Mouse (Mus musculus): ENCODE data around the gene Zbtb39.

Zbtb39 gene

DNA sequence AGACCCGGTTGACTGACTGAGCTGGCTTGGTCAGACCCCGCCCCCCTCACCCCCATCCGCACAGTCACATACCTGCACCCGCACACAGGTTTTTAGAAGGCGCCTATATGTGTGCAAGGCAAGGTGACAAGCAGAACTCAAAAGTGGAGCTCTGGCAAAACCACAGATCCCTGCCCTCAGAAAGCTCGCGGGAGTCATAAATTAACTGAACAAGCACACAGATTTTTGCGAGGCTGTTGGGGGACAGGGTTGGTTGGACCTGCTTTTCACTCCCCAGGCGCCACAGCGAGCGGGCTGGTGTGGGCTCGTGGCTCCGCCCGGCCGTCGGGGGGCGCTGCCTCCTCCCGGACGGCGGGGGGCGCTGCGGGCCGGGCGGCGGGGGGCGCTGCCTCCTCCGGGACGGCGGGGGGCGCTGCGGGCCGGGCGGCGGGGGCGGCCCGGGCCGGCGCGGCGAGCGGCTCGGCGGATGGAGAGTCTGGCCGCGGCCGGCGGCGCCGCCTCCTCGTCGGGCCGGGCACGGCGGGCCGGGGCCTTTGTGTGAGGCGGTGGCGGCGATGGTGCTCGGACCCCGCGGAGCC, at the start of gene Zbtb39:
Zbtb39 (plus strand) TSS at position 456 of the 578 bp plus-strand sequence.
- DNase-seq (ENCODE audit: low read depth, low spot score) = peak; percentile 85

DNA sequence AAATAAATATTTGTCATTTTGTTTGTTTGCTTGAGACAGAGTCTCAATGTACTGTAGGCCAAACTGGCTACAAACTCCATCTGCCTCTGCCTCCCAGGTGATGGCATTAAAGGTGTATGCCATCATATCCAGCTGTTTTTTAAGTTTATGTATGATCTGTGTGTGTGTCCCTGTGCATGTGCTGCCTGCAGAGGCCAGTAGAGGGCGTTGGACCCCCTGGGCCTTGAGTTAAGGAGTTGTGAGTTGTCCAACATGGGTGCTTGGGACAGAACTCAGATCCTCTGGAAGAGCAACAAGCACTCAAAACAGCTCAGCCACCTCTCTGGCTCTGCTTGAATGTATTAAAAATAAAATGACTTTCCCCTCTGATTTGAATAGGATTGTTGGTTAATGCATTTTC, 48.3 kb upstream of the Zbtb39 start:
- DNase-seq (ENCODE audit: low read depth, low spot score) = no peak

DNA sequence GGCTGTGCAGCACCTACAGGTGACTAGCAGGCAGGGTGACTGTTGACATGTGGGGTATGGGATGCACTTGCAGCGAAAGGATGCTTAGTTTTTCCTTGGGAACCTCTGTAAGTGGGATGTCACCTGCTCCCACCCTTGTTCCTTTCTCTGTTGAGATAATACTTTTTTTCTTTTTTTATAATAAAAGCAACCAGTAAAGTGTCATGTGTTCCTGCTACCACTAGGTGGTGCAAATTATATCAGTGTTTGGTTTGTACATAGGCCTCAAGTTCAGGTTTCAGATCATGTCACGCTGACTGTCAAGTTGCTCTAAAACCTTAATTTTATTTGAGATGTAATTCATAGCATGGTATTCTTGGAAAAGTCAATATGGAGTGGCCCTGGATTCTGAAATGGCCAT, 44.7 kb upstream of the Zbtb39 start:
- peak; percentile 24 for DNase-seq (ENCODE audit: low read depth, low spot score)

DNA sequence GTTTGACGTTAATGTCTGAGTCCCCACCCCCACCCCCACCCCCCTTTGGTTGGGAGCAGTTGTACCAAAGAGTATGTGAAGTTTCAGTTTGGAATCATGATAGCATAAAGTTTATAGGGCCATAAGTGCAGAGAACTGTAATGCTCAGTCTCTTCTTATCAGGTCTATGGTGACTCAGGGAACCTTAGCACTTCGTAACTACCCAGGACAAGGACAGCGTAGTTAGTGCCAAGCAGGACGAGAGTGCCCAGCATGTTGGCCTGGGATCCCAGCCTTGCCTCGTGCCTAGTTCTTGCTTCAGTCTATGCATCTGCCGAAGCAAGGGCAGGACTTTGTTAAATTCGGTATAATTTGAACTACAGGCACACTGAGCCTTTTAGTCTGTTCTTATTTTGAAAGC, 43.6 kb upstream of the Zbtb39 start:
- DNase-seq (ENCODE audit: low read depth, low spot score) = no peak

DNA sequence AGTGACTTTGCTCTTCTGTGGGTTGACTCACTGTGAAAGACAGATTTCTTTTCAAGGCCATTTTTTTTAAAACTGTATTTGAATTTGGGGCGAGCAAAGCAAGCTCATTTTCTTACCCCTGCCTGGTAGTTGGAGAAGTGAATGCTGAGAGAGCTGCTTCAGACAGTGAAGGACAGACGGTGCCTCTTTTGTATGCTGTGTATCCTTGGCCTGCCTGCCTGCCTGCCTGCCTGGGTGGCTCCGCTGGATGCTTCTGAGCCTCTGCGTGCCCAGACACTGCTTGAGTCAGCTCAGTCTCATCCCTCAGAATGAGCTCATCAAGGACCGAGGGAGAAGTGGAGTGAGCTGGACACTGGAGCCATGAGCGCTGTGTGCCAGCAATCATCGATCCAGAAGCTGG, 40.4 kb upstream of the Zbtb39 start:
- DNase-seq (ENCODE audit: low read depth, low spot score) = no peak

DNA sequence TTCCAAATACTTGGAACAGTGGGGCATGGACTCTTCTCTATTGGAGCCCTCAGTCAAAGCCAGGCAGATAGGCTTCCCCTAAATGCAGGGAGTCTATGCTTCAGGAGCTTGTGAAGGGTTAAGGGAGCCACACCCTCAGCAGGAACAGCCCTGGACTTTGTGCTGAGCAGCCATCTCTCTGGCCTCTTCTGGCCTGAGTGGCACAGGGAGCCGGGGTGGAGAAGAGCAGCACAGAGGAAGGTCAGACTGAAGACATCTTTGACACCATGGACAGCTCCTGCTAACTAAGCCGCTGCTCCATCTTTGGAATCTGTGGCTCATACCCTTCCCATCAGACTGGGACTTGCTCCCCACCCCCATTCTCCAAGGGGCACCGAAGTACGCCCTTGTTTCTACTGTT, 36.0 kb upstream of the Zbtb39 start:
- DNase-seq (ENCODE audit: low read depth, low spot score) = peak; percentile 33

GRCm38 (mm10) chr10:127704293-127704692, 35.0 kb upstream of the Zbtb39 start:
- no peak for DNase-seq (ENCODE audit: low read depth, low spot score)

- DNase-seq (ENCODE audit: low read depth, low spot score) = no peak
Measured at GRCm38 (mm10) chr10:127704766-127705220, 34.5 kb upstream of the Zbtb39 start, which contains the start of gene Myo1a. Gene Myo1a, plus strand, starts transcription at chr10:127705170.

GRCm38 (mm10) chr10:127705783-127706182, 33.6 kb upstream of the Zbtb39 start:
- no peak for DNase-seq (ENCODE audit: low read depth, low spot score)

GRCm38 (mm10) chr10:127707721-127708120, 31.6 kb upstream of the Zbtb39 start:
- no peak for DNase-seq (ENCODE audit: low read depth, low spot score)

- no peak for DNase-seq (ENCODE audit: low read depth, low spot score)
Measured at GRCm38 (mm10) chr10:127708850-127709370, 30.4 kb upstream of the Zbtb39 start.

GRCm38 (mm10) chr10:127710331-127710730, 29.0 kb upstream of the Zbtb39 start:
- DNase-seq (ENCODE audit: low read depth, low spot score) = no peak

GRCm38 (mm10) chr10:127712736-127713135, 26.6 kb upstream of the Zbtb39 start:
- DNase-seq (ENCODE audit: low read depth, low spot score) = no peak

DNA sequence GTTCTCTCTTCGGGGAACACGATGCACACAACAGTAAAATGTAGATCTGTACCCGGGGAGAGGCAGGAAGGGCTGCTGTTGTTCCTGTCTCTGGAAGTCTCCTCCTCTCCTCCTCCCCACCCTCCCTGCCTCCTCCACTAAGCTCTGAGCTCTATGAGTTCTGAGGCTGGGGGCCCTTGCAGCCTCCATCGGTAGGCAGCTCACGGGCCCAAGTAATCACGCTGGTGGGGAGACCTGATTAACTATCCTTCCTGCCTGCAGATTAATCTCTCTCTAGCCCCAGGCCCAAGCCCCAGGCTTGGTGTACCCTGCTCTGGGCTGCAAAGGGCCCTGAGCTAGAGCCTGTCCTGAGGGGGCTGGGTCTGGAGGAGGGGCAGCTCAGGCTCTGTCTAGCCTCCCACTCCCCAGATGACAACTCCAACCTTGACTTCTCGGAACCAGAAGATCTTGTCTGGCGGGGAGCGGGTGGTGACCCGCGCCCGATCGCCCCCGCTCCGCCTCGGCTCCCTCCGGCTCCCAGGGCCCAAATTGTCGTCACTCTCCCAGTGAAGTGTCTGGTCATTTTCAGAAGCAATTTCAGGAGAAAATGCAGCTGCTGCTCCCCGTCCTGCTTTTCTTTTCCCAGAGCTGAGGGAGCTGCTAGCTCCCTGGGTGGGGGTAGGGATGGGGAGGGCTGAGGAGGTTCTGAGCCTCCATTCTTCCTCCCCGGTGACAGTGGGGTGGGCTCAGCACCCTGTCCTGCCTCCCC, 17.5 kb upstream of the Zbtb39 start:
- DNase-seq (ENCODE audit: low read depth, low spot score) = no peak

- DNase-seq (ENCODE audit: low read depth, low spot score) = no peak
Measured at GRCm38 (mm10) chr10:127724178-127724577, 15.2 kb upstream of the Zbtb39 start, which contains the start of gene Tac2. Gene Tac2, plus strand, starts transcription at chr10:127724478.

GRCm38 (mm10) chr10:127725136-127725535, 14.2 kb upstream of the Zbtb39 start:
- DNase-seq (ENCODE audit: low read depth, low spot score) = no peak

DNA sequence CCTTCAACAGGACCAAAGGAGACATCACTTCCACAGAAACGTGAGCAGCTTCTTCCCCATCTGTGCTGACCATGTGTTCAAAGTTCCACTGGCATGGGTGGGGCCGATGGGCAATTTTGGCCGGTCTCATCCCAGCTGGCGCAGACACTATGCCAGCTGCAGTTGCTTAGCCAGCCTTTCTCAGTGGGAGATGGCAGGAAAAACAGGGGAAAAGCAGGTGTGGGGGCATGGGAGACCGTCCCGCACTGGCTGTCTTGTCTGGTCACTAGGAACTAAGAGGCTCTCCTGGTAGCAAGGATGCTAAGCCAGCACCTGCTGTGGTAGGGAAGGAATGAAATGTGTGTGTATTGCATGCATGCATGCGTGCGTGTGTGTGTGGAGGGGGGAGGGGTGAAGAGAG, 10.9 kb upstream of the Zbtb39 start:
- DNase-seq (ENCODE audit: low read depth, low spot score) = no peak

DNA sequence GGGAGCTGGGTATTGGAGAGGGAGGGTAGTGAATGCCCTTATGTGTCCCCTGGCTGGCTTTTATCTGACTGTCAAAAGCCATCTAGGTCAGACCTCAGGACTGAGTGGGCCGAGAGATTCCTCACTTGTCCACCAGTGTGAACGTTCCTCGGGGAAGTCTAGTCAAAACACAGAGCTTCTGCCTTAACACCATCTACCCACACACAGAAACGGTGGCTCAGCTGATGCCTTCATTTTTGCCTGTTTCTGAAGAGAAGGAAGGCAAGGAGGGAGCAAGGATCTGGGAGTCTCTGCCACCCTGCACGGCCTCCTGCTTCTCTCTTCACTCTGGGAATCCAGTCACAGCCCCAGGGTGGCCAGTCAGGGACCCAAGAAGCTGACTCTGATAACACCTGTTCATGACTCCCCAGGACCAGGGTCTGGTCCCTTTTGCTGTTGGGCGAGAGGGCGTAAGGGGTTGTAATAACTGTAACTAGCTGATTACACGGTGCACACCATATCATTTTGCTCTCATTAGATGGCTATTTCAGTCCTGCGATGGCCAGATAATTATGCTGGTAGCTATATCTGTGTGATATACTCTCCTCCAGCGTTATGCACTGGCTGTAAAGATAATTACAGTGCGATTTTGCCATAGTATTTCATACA, 8.9 kb upstream of the Zbtb39 start:
- DNase-seq (ENCODE audit: low read depth, low spot score) = no peak

DNA sequence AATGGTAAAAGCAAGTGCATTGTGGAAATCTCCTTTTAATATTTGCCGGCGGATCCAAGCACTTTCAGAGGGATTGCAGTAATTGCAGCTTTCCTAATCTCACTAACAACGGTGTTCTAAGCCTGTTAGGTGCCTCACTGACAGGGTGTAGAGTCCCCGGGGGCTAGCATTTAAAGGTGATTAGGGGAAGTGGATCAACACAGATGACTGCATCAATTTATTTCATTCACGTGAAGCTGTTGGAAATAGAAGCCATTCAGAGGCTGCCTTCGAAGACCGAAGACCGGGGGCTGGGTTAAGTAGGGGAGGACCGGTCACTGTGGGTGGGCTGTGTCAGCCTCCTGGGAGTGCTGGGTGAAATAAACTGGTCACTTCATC, 8.4 kb upstream of the Zbtb39 start:
- no peak for DNase-seq (ENCODE audit: low read depth, low spot score)

- DNase-seq (ENCODE audit: low read depth, low spot score) = no peak
Measured at GRCm38 (mm10) chr10:127731397-127731796, 7.9 kb upstream of the Zbtb39 start.

DNA sequence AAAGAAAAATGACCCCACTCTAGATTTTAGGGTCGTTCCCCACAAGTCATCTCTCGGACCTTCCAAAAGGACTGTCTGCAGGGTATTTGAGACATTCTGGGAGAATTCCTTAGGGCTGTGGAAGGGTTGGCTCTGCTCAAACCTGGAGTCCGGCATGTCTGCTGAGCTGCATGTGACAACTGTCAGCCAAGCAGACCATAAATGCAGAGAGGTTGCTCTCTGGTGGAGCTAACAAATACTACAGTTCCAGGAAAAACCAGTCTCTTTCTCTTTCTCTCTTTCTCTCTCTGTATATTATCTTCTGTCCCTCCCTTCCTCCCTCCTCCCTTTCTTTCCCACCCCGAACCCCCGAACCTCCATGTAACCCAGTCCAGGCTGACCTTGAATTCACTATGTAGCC, 4.9 kb upstream of the Zbtb39 start:
- no peak for DNase-seq (ENCODE audit: low read depth, low spot score)

DNA sequence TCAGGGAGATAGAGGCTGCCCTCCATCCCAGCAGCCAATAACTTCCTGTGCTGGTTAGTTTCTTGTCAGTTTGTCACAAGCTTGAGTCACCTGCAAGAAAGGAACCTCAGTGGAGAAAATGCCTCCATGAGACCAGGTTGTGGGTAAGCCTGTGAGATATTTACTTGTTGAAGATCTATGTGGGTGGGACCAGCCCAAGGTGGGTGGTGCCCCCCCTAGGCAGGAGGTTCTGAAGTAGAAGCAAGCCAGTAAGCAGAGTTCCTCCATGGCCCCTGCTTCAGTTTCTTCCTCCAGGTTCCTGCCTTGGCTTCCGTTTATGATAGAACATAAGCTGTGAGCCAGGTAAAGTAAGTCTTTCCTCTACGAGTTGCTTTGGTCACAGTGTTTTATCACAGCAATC, 3.1 kb upstream of the Zbtb39 start:
- no peak for DNase-seq (ENCODE audit: low read depth, low spot score)

- DNase-seq (ENCODE audit: low read depth, low spot score) = no peak
Measured at GRCm38 (mm10) chr10:127736916-127737315, 2.4 kb upstream of the Zbtb39 start.
